Mouse (Mus musculus) megakaryocyte, embryonic 14.5 days (primary cell): ENCODE data around the gene Cd81.

ENCODE experiments used
- FLI1 ChIP-seq: IDR thresholded peaks from 2 replicates; pipeline ENCODE4 v1.6.1; 2012; ENCODE audit warnings: low read length, inconsistent platforms, mixed read lengths
- GATA1 ChIP-seq: IDR thresholded peaks from 3 replicates; pipeline ENCODE4 v1.6.1; 2012; ENCODE audit warnings: mixed read lengths, low read length, inconsistent platforms, borderline replicate concordance

GRCm38 (mm10) chr7:143051316-143051715, 1.2 kb upstream of the Cd81 start:
- no peak for TF ChIP-seq GATA1
- TF ChIP-seq FLI1, result no peak
